Mouse (Mus musculus) ES-CJ7 (cell line): ENCODE measurements around the gene C1qtnf7.

Experiments used
- DNase-seq: peaks from one replicate; pipeline ENCODE4 v3.0.0; 2011; ENCODE audit warnings: low read depth, low spot score

The C1qtnf7 gene

DNA sequence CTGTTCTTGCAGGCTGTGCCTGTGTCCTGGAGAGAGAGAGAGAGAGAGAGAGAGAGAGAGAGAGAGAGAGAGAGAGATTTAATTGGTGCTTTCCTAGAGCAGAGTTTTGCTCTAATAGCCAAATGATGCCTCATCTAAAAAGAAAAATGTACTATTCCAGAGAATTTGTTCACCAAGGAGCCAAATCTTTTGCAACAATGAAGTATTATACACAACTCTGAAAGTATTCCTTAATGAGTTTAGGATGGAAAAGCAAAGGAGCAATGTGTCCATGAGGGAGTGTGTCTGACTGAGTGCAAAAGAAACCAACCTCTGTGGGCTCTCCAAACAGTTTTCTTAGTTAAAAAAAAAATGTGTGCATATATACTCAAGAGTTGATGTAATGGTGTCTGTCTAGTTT is 24.5 kb downstream of the C1qtnf7 start:
- DNase-seq = no peak

DNA sequence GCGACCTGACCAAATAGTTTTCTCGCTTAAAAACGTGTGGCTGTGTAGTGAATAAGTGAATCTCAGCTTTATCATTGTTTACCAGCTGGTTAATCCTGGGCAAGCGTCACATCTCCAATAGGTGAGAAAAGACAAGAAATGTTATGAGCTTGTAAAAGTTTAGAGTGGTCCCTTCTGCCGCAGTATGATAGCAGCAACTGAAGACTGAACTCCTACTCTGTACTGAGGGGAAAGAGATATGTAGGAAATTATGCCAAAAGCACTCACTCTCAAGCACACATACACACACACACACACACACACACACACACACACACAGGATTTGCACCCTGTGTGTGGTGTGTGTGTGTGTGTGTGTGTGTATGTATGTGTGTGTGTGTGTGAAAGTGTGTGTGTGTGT is 26.2 kb downstream of the C1qtnf7 start:
- DNase-seq = no peak

DNA sequence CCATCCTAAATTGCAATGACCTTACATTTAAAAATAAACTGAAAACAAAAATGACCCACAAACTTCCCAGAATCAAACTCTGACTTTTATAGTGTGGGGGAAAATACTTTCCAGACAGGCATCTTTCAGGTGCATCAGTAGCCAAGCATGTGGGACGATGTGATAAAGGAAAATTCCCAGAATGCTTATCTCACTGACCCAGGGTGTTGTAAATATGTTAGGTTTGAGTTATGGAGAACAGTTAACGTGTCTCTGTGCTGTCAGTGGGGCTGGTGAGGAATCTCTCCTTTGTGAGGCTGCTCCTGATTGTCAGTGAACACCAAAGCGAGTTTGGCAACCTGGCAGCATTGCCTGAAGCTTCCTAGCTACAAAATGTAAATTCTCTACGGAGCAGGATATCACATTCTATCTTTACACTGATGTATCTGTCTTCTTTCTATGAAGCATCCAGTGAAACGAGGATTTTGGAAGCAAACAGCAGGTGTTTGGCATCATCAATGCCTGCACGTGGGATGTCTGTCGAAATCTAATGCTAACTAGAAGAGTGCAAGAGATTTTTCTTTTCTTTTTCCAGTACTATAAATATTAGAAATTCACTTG is 27.0 kb downstream of the C1qtnf7 start:
- no peak for DNase-seq

DNA sequence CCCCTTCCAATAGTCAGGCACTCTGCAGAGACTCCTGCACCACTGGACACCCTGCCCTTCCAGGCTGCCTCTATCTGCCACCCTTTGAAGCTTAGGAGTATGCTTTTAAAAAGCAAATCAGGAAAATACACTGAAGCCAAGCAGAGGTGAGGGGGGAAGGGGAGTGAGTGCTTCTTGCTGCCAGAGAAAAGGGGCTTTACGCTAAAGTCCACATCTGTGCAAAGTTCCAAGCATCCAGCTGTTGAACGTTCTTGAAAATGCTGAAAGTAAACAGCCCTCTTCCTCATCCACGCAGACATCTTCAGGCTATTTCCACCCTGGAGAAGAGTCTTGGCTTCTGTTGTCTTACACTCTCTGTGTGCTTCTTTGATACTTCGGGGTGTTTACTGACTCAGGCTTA is 34.6 kb downstream of the C1qtnf7 start:
- no peak for DNase-seq

DNA sequence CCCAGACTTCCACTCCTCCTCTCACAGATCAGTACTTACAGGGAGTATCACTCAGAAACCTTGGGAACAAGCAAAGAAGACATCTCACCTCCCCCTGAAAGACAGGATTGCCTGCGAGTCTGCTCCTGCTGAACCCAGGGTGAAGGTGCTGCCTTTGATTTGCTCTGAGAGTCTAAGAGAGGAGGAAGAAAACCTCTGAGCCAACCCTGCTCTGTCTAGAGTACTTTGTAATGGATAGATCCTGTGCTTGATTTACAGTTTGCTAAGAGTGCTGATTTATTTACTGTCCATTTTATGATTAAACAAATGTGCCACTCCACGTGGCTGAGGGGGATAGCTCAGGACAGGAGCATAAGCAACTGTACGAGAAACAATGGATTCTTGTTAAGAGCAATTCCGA is 35.1 kb downstream of the C1qtnf7 start:
- no peak for DNase-seq

DNA sequence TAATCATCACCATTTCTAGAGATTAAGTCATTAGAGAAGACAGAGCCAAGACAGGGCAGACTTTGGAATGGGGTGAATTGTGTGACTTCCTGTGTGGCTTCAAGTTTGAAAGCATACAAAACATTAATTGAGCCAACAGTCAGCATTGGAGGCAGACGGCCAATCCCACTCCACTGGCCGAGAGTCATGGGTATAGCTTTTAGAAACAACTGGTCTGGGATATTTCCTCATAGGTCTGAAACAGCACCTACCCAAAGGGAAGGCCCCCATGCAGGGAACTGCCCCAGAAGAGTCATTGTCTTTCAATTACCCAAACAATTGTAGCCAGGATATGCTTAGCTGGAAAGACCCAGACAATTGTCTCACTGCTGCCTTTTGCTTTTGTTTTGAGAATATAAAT is 39.5 kb downstream of the C1qtnf7 start:
- DNase-seq = peak; percentile 58

DNA sequence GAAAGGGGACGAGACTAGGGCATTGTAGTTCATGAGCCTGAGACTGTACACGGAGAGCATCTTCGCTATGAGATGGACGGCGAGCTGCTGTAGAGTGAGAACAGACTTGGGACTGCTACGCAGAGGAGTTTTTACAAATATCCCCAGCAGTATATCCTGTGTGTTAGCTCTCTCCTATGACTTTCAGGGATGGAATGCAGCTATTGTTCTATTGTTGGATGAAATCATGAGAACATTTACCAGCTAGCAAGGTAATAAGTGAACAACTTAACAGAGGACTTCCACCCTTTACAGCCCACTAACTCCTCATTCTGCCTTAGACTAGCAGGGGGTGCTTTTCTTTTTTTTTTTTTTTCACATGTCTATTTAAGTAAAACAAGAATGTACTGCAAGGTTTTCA is 40.1 kb downstream of the C1qtnf7 start:
- no peak for DNase-seq

DNA sequence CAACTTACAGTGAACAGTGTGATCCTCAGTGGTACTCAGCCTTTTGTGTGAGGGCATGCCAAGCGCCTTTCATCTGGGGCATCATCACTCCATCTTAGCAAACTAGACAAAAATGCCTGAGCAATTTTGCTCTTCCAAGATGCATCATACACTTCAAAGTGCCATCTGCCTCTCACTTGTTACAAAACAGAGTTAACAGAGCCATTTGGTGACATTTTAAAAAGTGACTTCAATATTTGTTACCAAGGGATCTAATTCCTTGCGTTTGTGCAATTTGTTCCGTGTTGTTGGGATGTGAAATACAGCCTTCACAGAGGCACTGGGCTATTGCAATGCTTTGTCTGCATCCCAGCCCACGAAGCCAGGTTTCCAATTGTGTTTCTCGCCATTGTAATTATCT is 42.1 kb downstream of the C1qtnf7 start:
- no peak for DNase-seq

DNA sequence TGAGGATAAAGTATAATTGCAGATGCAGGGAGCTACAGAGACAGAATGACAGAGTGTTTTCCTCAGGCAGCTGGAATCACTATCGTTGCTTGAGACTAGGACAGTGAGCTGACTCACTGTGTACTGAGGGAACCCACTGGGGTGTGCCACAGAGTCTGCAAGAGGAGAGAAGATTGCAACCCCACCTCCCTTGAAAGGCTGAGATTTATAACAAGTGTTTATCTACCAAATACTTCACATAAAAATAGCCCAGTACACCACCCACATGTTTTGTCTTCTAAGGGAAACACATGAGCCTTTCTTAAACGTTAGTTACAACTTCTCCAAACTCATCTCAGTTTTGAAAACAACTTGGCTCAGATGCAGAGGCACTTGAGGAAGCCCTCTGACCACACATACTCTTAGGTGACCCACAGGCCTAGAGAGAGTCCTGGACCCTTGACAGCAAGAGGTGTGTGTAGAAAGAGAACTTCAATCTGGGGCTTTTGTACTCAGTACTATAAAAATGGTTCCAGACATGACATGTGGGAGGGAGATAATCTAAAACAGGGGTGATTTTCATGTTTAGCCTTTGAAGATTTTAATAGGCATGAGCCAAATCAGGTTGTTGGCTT is 46.4 kb downstream of the C1qtnf7 start:
- no peak for DNase-seq

DNA sequence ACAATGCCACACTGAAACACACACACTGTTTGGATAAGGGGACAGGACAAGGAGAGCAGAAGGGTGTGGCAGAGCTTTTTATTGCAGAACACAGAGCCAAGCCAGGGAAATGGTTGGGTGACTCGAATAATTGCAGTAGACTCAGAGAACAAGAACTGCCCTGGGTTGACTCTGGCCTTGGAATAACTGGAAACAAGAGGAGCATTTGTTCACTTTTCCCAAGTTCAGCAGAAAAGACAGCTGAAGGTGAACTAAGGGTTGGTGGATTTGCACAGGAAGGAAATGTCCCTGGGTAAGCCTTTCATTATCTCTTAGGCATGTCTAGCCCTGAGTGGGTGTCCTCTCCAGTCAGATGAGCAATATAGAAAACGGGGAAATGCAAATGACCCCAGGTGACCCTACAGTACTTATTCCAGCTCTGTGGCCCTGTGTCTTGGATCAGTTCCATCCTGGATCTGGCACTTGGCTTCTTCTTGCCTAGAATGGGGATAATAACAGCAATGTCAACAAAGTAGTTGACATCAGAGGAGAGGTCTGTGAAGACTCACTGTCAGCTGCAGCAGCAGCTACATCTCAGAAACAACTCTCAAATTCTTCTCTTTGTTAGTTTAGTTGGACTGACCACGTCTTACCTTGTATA is 54.5 kb downstream of the C1qtnf7 start:
- no peak for DNase-seq

DNA sequence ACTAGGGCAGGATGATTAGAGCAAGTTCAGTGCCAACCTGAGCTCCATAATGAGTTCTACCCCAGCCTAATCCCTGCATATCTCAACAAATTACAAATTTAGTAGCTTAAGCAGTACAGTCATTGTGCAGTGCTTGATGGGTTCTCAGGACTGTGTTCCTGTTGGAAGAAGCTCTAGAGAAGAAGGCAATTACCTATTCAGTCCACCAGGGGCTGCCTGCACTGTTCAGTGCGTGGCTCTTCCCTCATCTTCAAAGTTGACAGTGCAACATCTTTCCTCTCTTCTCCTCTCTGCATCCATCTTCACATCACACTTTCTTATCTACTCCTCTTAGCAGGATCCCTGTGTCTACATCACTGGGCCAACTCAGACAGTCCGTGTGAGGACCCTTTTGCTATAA is 67.5 kb downstream of the C1qtnf7 start:
- peak; percentile 30 for DNase-seq

DNA sequence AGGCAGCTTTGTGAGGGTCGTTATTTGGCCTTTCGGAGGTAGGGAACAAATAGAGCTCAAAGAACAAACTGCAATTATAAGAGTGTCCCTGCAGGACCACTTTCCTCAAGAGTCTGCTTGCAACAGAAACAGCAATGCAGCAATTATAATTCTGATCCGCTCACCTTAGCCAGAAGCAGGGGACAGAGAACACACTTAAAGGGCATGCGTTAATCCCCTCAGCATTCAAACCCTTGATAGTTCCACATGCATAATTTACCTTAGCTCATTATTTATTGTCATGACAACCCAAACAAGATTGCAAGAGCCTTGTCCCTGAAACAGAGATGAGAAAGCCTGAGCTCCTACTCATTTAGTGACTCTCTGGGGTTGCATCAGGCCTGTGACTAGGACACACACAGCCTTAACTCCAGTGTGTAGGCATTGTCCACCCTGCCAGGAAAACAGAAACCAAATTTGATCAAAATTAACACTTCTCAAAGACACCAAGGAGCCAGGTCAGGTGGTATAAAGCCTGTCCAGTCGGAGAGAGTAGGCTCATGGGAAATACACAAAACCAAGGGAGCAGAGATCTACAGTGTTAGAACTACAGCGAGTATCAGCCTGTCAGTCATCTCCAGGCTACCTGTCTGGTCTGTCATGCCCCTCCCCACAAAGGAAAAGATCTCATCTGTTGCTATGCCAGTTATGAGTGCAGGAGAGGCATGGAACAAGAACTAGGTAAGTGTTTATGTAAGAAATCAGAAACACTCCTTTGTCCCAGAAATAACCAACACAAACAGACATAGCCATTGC is 68.2 kb downstream of the C1qtnf7 start:
- DNase-seq = no peak

DNA sequence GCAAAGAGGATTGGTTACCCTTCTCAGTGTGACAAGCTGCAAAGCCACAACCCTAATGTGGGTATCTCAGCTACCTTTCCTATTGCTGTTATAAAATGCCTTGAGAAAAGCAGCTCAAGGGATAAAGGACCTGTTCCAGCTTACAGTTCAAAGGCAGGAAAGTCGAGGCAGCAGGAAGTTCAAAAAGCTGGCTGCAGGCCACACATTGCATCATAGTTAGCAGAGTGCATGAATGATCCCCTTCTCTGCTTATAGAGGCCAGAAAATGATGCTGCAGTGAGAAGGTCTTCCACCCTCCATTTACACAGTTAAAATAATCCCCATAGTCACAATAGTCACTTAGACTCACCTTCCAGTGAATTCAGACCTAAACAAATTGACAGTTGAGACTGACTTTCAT is 69.1 kb downstream of the C1qtnf7 start:
- DNase-seq = no peak

DNA sequence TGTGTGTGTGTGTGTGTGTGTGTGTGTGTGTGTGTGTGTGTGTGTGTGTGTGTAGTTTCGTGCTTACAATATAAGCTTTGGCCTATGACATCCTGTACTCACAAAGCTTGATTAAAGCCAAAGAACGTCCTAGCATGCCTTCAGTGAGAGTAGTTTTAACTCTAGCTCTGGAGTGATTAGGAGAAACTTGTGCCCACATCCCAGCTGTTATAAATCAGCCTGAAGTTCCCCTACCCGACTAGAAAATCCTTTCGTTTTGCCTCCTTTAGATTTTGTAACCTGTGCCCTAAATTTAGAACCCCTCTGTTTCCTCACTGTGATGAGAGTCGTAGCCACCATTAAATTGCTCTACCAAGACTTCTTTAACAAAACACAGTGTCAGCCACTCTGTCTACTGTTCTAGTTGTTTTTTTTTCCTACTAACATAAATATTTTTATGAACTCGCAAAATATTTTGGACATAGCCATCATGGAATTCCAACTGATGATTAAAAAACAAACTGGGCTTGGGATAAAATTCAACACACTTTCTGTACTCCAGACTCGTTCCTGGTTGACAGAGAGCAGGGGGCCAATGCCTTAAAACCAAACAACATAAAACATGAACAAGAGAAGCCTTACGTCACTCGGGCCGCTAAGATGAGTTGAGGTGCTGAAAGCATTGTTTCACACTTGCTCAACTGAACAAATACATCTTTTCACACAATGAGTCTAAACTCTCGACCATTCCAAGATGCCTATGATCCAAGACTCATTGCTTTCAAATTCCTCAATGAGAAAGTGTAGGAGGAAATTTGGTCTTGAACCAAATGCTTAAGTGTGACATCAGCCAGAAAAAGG is 70.3 kb downstream of the C1qtnf7 start:
- no peak for DNase-seq

DNA sequence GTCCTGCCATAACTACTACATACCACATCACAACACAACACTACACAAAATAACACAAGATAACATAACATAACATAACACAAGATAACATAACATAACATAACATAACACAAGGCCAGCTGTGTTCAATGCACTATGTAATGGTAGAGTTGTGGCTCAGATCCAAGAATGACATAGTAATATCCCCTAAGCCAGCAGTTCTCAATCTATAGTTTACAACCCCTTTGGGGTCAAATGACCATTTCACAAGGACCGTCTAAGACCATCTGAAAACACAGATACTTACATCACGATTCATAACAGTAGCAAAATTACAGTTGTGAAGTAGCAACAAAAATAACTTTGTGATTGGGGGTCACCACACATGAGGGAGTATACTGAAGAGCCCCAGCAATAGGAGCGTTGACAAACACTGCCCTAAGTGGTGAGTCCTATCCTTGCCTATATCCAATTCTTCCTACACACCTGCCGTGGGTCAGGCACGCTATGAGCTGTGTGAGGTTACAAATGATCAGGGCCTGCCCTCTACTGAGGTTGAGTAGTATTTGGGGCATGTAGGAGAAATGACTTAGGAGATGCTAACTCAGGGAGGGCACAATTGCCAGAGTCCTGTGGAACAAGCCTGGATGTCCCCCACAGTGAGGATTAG is 73.6 kb downstream of the C1qtnf7 start:
- DNase-seq = no peak

DNA sequence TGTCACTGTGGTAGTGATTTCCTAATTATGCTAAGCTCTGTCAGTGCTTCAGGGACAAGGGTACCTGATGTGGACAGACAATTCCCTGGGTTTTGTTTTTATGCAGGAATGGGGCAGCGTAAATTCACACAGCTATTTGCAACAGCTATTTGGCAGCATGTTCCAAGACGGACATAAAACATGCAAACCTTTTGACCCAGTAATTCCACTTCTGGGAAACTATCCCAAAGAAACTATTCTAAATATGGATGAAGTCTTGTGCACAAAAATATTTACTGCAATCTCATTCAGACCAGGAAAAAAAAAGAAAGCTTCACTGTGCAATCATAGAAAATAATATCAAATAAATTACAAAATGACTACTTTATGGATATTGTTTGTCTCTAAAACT is 74.1 kb downstream of the C1qtnf7 start:
- no peak for DNase-seq

DNA sequence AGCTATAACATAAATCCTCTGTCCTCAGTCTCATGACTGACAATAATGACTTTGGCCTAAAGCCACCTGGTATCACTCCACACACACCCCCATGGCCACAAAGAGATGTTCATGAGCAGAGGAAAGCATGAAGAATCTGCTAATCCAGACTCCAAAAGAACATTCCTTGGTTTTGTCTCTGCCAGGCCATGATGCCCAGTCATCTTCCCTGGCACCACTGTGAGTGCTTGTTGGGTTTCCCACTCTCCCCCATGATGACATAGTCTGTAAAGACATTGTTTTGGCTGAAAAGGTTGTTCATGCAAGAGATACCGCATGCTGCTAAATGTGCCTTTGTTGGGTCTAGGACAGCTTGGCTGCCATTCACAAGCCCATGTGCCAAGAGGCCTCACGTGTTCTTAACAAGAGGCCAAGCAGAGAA is 75.0 kb downstream of the C1qtnf7 start:
- no peak for DNase-seq

DNA sequence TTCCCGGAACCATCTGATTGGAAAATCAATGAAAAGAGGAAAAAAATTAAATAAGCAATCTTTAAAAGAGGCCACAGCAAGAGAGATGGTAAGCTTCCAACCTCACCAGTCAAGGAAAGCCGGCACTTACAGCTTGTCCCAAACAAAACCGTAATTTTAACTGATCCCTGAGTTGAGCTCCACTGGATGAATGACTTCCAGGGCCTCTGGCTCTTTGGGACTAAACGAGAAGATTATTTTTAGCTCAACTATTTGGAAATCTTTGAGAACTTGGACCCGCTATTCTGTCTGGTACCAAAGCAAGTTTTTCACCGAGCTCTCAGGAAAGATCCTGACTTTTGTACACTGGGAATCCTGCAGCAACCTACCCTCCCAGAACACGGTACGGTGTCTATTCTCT is 86.3 kb downstream of the C1qtnf7 start:
- no peak for DNase-seq

DNA sequence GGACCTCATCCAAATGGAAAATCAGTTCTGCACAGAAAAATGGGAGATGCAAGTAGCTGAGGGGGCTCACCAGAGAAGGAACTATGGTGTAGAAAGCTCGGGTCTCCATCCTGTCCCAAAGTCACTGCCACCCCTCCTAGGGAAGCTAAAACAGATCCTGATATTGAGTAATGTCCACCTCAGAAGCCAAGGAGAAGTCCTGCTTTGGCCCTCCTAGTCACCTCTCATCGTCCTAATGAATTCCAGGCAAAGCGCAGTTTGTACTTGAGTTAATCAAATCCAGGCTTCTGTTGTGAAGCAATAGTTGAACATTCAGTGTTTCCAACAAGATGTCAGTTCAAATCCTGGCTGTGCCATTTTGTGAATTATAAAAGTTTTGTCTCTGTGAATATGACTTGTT is 87.2 kb downstream of the C1qtnf7 start:
- no peak for DNase-seq

DNA sequence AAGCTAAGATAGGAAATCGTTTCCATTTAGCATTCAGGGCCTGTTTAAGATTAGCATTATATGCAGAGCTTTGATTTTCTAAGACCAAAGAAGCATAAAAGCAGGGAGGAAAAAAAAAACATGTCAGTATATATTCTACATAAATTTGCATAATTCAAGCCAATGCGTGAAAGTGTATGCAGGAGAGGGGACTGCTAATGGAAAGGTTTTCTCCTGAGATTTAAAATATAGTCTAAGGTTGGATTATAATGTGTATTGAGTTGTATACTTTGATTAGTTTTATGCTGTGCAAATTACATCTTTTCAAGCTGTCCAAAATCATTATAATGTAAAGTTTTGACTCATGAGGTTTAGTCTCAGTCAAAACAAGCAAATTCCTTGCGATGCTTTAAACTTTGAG is 88.2 kb downstream of the C1qtnf7 start:
- DNase-seq = no peak

DNA sequence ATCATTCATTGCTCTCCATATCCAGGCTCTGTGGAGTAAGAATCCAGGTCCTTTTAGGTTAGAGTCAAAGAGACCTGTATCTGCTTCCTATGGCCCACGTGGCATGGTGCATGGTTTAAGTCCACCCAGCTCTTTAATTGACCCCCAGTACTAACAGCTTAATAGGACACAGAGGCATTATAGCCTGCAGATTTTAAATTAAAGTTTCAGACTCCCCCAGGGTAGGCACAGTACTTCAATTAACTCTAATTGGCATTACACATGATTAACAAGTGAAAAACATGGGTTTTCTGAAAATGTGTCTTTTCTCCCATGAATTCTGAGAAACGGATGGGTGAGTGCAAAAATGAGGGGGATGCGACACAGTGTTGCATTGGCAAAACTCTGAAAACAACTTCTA is 92.7 kb downstream of the C1qtnf7 start:
- no peak for DNase-seq
